Mouse (Mus musculus) small intestine, adult 2 months (tissue): Measurements from ENCODE around the gene H2-M5. TPM values are rescaled to one million over a fixed set of nuclear protein-coding genes. Genes with fewer than 3 reads are reported as not detected.

Source experiments
- H3K27ac ChIP-seq: fragments of 200-500 bp; 2 replicates; pipeline ENCODE4 v1.5.1; 2012; ENCODE audit warnings: low read depth, low read length, control low read depth, inconsistent platforms; ENCODE audit not compliant: insufficient read depth
- H3K27me3 ChIP-seq: fragments of 200-500 bp; 2 replicates; pipeline ENCODE4 v1.6.1; 2012; ENCODE audit warnings: mild to moderate bottlenecking, moderate library complexity, low read length, inconsistent platforms; ENCODE audit not compliant: control insufficient read depth, insufficient read depth
- H3K36me3 ChIP-seq: fragments of 200-500 bp; 2 replicates; pipeline ENCODE4 v1.6.1; 2012; ENCODE audit warnings: mild to moderate bottlenecking, low read length, control low read depth, inconsistent platforms; ENCODE audit not compliant: control insufficient read depth, insufficient read depth
- H3K4me1 ChIP-seq: fragments of 200-500 bp; 2 replicates; pipeline ENCODE4 v1.6.1; 2012; ENCODE audit warnings: low read length, inconsistent platforms, mixed read lengths; ENCODE audit not compliant: control insufficient read depth, insufficient read depth, insufficient read length
- H3K4me3 ChIP-seq: fragments of 200-500 bp; 2 replicates; pipeline ENCODE4 v1.5.1; 2012; ENCODE audit warnings: low read depth, mild to moderate bottlenecking, control low read depth, inconsistent platforms, low read length, moderate library complexity
- CTCF ChIP-seq: fragments of 200-500 bp; IDR thresholded peaks from 2 replicates; pipeline ENCODE4 v1.5.1; 2012; ENCODE audit warnings: low read depth, mild to moderate bottlenecking, control low read depth, inconsistent platforms, low read length, moderate library complexity, mixed read lengths; ENCODE audit not compliant: insufficient replicate concordance, insufficient read length; ENCODE audit errors: extremely low read depth
- POLR2A ChIP-seq: fragments of 200-500 bp; IDR thresholded peaks from 2 replicates; pipeline ENCODE4 v1.6.1; 2012; ENCODE audit warnings: low read depth, mild to moderate bottlenecking, control low read depth, inconsistent platforms, low read length, moderate library complexity
- WGBS: fragments of 180-500 bp; shearing (Covaris S2); methylation state at CpG from one replicate; pipeline ENCODE4 v1.1.7; 2018; 5-methylcytosine and 5-hydroxymethylcytosine counted together
- polyA plus RNA-seq: library from polyadenylated mRNA; depleted of rRNA; stranded (reverse); fragments of >200 nt; gene quantifications from 2 replicates; pipeline ENCODE4 v1.2.3, GENCODE M21; 2012

Gene H2-M5
- polyA plus RNA-seq, 1 experiment, result 0.09 TPM

- no peaks in the 10 kb centered on the region for H3K4me1 ChIP-seq
- H3K27ac ChIP-seq, result no peak overlapping the region
- TF ChIP-seq CTCF, result no peak
- TF ChIP-seq POLR2A, result no peak
- H3K36me3 ChIP-seq, result no peaks in the 10 kb centered on the region
- no peaks in the 10 kb centered on the region for H3K27me3 ChIP-seq
- WGBS, result 77% methylated on average over 3 of the region's 3 CpGs
- no peak overlapping the region for H3K4me3 ChIP-seq
Observed at GRCm38 (mm10) chr17:36972791-36973190, 16.5 kb downstream of the H2-M5 start.

DNA sequence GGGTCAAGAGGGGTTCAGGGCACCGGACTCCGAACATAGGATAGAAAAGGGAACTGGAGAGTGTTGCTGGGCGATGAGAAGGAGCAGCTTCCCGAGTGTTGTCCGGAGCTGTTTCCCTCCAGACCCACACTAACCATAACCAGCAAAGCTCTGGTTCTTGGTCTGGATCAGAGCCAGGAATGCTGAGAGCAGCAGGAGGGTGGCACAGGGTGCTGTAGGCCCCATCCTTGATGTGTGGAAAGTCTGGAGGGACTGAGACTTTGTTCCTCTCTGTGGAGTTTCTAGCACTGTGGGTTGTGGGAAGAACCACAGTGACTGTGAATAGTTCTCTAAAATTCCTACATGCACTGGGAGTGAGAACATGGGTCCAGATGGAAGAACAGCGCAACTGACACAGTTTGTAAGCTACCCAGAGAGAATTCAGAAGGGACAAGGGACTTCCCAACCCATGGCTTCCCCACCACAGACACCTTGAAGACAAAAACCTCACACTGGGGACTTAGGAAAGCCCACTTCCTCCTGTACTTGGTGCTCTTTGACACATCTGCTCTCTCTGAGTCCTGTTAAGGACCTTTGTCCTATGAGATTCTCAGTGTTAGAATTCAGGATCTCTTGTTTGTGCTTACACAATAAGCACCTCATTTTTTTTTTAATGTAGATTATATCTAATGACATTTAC is 18.0 kb downstream of the H2-M5 start:
- Histone ChIP-seq H3K4me1 (no peaks in the 10 kb centered on the region), H3K36me3 (no peaks in the 10 kb centered on the region), H3K4me3 (no peak overlapping the region), H3K27ac (no peak overlapping the region), H3K27me3 (no peaks in the 10 kb centered on the region)
- TF ChIP-seq CTCF, result no peak
- no peak for TF ChIP-seq POLR2A
- WGBS, result 83% methylated on average over 6 of the region's 6 CpGs

GRCm38 (mm10) chr17:36970316-36970890 is 18.9 kb downstream of the H2-M5 start:
- no peak for TF ChIP-seq CTCF
- no peak for TF ChIP-seq POLR2A
- WGBS, result 68% methylated on average over 14 of the region's 14 CpGs
- H3K4me1 ChIP-seq, result no peaks in the 10 kb centered on the region

DNA sequence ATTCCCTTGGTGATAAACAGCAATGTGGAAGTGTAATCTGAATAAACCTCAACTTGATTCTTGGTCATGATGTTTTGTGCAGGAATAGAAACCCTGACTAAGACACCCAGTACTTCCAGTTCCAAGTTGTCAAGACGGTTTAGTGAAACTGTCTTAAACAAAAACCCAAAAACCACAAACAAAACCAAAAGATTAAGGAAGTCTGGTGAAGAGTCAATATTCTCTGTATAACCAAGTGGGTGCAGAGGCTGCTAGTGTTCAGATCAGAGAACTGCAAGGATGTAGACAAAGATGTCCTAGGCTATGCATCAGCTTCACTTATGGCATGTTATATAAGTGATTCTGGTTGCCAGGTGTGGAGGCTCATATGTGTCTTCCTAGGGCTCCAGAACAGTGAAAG is 22.5 kb downstream of the H2-M5 start:
- H3K4me1 ChIP-seq, result no peaks in the 10 kb centered on the region
- no peak for TF ChIP-seq CTCF
- no peak for TF ChIP-seq POLR2A
- H3K36me3 ChIP-seq, result 0 out of 2 replicates have a peak, but pooled peaks cover 3% of the 10 kb centered on the region
- 69% methylated on average over 1 of the region's 1 CpGs for WGBS
- no peak overlapping the region for H3K27ac ChIP-seq
- H3K27me3 ChIP-seq, result no peaks in the 10 kb centered on the region
- H3K4me3 ChIP-seq, result no peak overlapping the region

More at GRCm38 (mm10) chr17:36970316-36970890, 18.9 kb downstream of the H2-M5 start:
- Histone ChIP-seq H3K27me3 (no peaks in the 10 kb centered on the region), H3K36me3 (0 out of 2 replicates have a peak, but pooled peaks cover 1% of the 10 kb centered on the region), H3K27ac (no peak overlapping the region), H3K4me3 (no peak overlapping the region)

GRCm38 (mm10) chr17:36961125-36961524 is 28.2 kb downstream of the H2-M5 start:
- Histone ChIP-seq H3K4me1 (peaks cover 6% of the 10 kb centered on the region; the same call in 1 of the 2 replicates), H3K4me3 (no peak overlapping the region), H3K36me3 (0 out of 2 replicates have a peak, but pooled peaks cover 4% of the 10 kb centered on the region), H3K27me3 (no peaks in the 10 kb centered on the region), H3K27ac (no peak overlapping the region)
- WGBS, result 54% methylated on average over 1 of the region's 1 CpGs
- TF ChIP-seq POLR2A (no peak), CTCF (no peak)

GRCm38 (mm10) chr17:36958884-36959283 is 30.5 kb downstream of the H2-M5 start:
- H3K4me3 ChIP-seq, result peak overlapping the region; percentile 74
- H3K4me1 ChIP-seq, result peaks cover 6% of the 10 kb centered on the region; the same call in 1 of the 2 replicates
- TF ChIP-seq CTCF, result no peak
- no peak for TF ChIP-seq POLR2A
- no peak overlapping the region for H3K27ac ChIP-seq
- WGBS, result 10% methylated on average over 12 of the region's 12 CpGs
- no peaks in the 10 kb centered on the region for H3K27me3 ChIP-seq
- peaks cover 3% of the 10 kb centered on the region; the same call in 1 of the 2 replicates for H3K36me3 ChIP-seq

- peaks cover 3% of the 10 kb centered on the region for H3K36me3 ChIP-seq
- H3K27me3 ChIP-seq, result no peaks in the 10 kb centered on the region
- H3K4me1 ChIP-seq, result peaks cover 6% of the 10 kb centered on the region; the same call in 1 of the 2 replicates
- under 1% methylated on average over 46 of the region's 46 CpGs for WGBS
- peak within 1 kb of the TSS; percentile 67 for H3K27ac ChIP-seq
- TF ChIP-seq POLR2A (peak; percentile 61), CTCF (no peak)
- peak within 1 kb of the TSS; percentile 74 for H3K4me3 ChIP-seq
Observed at GRCm38 (mm10) chr17:36957999-36958743, 31.2 kb downstream of the H2-M5 start, which contains the start of the genes Znrd1 and Znrd1as. Gene Znrd1 (minus strand): TSS chr17:36958559. Gene Znrd1as (plus strand): TSS chr17:36958592.
